Comparison of ENCODE assay signal across 9 mouse cellular contexts in the genomic region with DNA sequence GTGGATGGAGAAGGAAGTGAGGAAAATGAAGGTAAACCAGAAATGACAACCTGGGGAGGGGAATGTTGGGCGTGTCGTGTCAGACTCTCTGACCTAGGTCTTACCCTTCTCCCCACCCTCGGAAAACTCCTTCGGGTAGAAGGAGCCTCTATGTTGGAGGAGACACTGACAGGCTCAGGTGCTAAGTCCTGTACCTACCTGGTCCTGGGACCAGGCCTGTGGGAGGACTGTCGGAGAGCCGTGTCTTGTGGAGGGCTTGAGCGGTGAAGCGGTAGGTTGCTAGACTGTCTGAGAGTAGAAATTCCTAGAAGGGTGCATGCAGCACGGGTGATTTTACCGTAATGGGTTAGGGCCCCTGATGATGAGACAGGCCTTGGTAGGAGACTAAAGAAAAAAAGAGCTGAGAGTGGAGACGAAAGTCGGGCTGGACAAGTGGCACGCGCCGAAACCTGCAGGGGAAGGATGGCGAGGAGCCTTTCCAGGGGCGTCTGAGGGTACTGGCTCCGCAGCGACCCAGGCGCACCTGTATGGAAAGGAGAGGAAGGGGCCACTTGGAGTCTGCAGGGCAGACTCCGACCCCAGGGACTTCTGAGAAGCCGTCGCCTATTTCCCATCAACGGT. TPM values are rescaled to one million over a fixed set of nuclear protein-coding genes. Genes with fewer than 3 reads are reported as not detected.
DNase-seq lines count a peak whose midpoint lies in the region; ATAC-seq and TF ChIP-seq lines count a peak whose summit lies in the region.
"Had no signal": no experiment of that assay in that cellular context is flagged by ENCODE, and none has a peak within 500 bp of the region (broad histone marks: within the 10 kb centered on the region; RNA-seq: fewer than 3 reads in every experiment).

A gene (plus strand): TSS at position 130 of the 621 bp plus-strand sequence.

- no peaks in the 10 kb centered on the region for H3K9me3 ChIP-seq in embryonic facial prominence, embryonic 12.5 days
- no peaks in the 10 kb centered on the region for H3K9me3 ChIP-seq in hindbrain, embryonic 15.5 days
- H3K9me3 ChIP-seq in midbrain, embryonic 11.5 days (ENCODE audit: control insufficient read depth, low read length): no peaks in the 10 kb centered on the region

- H3K36me3 ChIP-seq in kidney, adult 2 months (ENCODE audit: control insufficient read depth, insufficient read depth, low read length): no peaks in the 10 kb centered on the region
- peaks cover 22% of the 10 kb centered on the region for H3K36me3 ChIP-seq in embryonic facial prominence, embryonic 12.5 days
- H3K36me3 ChIP-seq in hindbrain, embryonic 15.5 days: peaks cover 16% of the 10 kb centered on the region
- peaks cover 7% of the 10 kb centered on the region; the same call in 1 of the 2 replicates for H3K36me3 ChIP-seq in midbrain, embryonic 11.5 days (ENCODE audit: control insufficient read depth, insufficient read depth, low read length)

- TF ChIP-seq POLR2A in kidney, adult 2 months (IDR thresholded peaks at IDR 0.05; ENCODE audit: low read depth, low read length): no peak

- H3K9ac ChIP-seq in embryonic facial prominence, embryonic 12.5 days: no peak within 1 kb of the TSS
- no peak within 1 kb of the TSS for H3K9ac ChIP-seq in hindbrain, embryonic 15.5 days
- H3K9ac ChIP-seq in midbrain, embryonic 11.5 days (ENCODE audit: low read length): no peak within 1 kb of the TSS

- DNase-seq in kidney, adult 2 months: no peak
- DNase-seq in kidney, adult 9 months: no peak
- peak; percentile 92 for DNase-seq in midbrain, embryonic 11.5 days (ENCODE audit: low spot score, missing footprints)
- no peak for DNase-seq in right cerebral cortex, postnatal 4 days
- no peak for DNase-seq in embryo, embryonic 10 days (ENCODE audit: low spot score)
- DNase-seq in gastrocnemius, postnatal 14 days: no peak

- peak within 1 kb of the TSS; percentile 28 for H3K4me2 ChIP-seq in embryonic facial prominence, embryonic 12.5 days (replicated peaks)
- peak within 1 kb of the TSS; percentile 27 for H3K4me2 ChIP-seq in hindbrain, embryonic 15.5 days
- H3K4me2 ChIP-seq in midbrain, embryonic 11.5 days: no peak within 1 kb of the TSS

- no peak for ATAC-seq in embryonic facial prominence, embryonic 12.5 days (ENCODE audit: insufficient number of reproducible peaks, insufficient read depth, low FRiP score, low TSS enrichment)
- no peak for ATAC-seq in hindbrain, embryonic 15.5 days (ENCODE audit: low FRiP score, low read depth)
- ATAC-seq in midbrain, embryonic 11.5 days (ENCODE audit: low FRiP score): no peak

- WGBS in kidney, adult 2 months: 21% methylated on average over 24 of the region's 24 CpGs
- WGBS in embryonic facial prominence, embryonic 12.5 days: 10% methylated on average over 24 of the region's 24 CpGs
- WGBS in hindbrain, embryonic 15.5 days: 13% methylated on average over 24 of the region's 24 CpGs
- 13% methylated on average over 24 of the region's 24 CpGs for WGBS in midbrain, embryonic 11.5 days

- peaks cover 1% of the 10 kb centered on the region; the same call in 1 of the 2 replicates for H3K27me3 ChIP-seq in kidney, adult 2 months (replicated peaks; ENCODE audit: control insufficient read depth, insufficient read depth, low read length)
- H3K27me3 ChIP-seq in embryonic facial prominence, embryonic 12.5 days: peaks cover 75% of the 10 kb centered on the region
- peaks cover 74% of the 10 kb centered on the region for H3K27me3 ChIP-seq in hindbrain, embryonic 15.5 days
- H3K27me3 ChIP-seq in midbrain, embryonic 11.5 days (ENCODE audit: control insufficient read depth, insufficient read depth, low read length): peaks cover 54% of the 10 kb centered on the region

- peak within 1 kb of the TSS; percentile 70 for H3K4me3 ChIP-seq in kidney, adult 2 months (ENCODE audit: insufficient read depth, low read depth, low read length)
- H3K4me3 ChIP-seq in embryonic facial prominence, embryonic 12.5 days: peak within 1 kb of the TSS; percentile 37
- H3K4me3 ChIP-seq in hindbrain, embryonic 15.5 days: 0 out of 2 replicates have a peak within 1 kb of the TSS, but pooled peaks have one; percentile 3
- H3K4me3 ChIP-seq in midbrain, embryonic 11.5 days (ENCODE audit: low read depth, low read length): no peak within 1 kb of the TSS
- H3K4me3 ChIP-seq: left cerebral cortex, adult 2 months had no signal

- no peak for TF ChIP-seq CTCF in kidney, adult 2 months (conservative IDR thresholded peaks at IDR 0.05; ENCODE audit: insufficient read depth, insufficient read length, low read depth, low read length)

- H3K4me1 ChIP-seq in kidney, adult 2 months (ENCODE audit: control insufficient read depth, insufficient read depth, low read length): peaks cover 3% of the 10 kb centered on the region; the same call in 1 of the 2 replicates
- peaks cover 8% of the 10 kb centered on the region; the same call in 1 of the 2 replicates for H3K4me1 ChIP-seq in embryonic facial prominence, embryonic 12.5 days
- peaks cover 15% of the 10 kb centered on the region for H3K4me1 ChIP-seq in hindbrain, embryonic 15.5 days (replicated peaks)
- H3K4me1 ChIP-seq in midbrain, embryonic 11.5 days (ENCODE audit: control insufficient read depth, insufficient read depth, low read length): peaks cover 6% of the 10 kb centered on the region; the same call in 1 of the 2 replicates

- intact Hi-C loops in gastrocnemius, postnatal 14 days (cut with DNase I; ENCODE audit: low total_unique reads): no loop called here

- H3K27ac ChIP-seq in kidney, adult 2 months (ENCODE audit: insufficient read depth, low read depth, low read length): peak within 1 kb of the TSS; percentile 72
- H3K27ac ChIP-seq in embryonic facial prominence, embryonic 12.5 days: 0 out of 2 replicates have a peak within 1 kb of the TSS, but pooled peaks have one; percentile 52
- H3K27ac ChIP-seq in hindbrain, embryonic 15.5 days (replicated peaks): no peak within 1 kb of the TSS
- no peak within 1 kb of the TSS for H3K27ac ChIP-seq in midbrain, embryonic 11.5 days (ENCODE audit: low read depth, low read length)
- H3K27ac ChIP-seq: left cerebral cortex, adult 2 months had no signal

RNA-seq across cellular contexts. Expression of the gene that starts here (rescaled TPM):
- 39.2 and 40.0 TPM in 2 replicates for polyA plus RNA-seq in kidney, adult 2 months (2012; rRNA removed)
- polyA plus RNA-seq in embryonic facial prominence, embryonic 12.5 days (2016; fragmentation: Nextera tagmentation; extraction: Ambion mirVana): 29.6 and 32.2 TPM in 2 replicates
- polyA plus RNA-seq in hindbrain, embryonic 15.5 days (2015; fragmentation: Nextera tagmentation; extraction: Ambion mirVana): 0.34 and 1.0 TPM in 2 replicates
- 2.3 and 2.7 TPM in 2 replicates for polyA plus RNA-seq in midbrain, embryonic 11.5 days (2014; fragmentation: Nextera tagmentation; extraction: Ambion mirVana)
- total RNA-seq in gastrocnemius, postnatal 14 days (2021): under 1 TPM in 1 of 2 experiments, not detected in 1; 0.72 TPM
- total RNA-seq: left cerebral cortex, adult 2 months had no signal

Comparison
In these comparisons a context has a peak if more than half of its experiments do, and no peak if none do; other contexts are left out.
1. H3K27ac ChIP-seq: peak in kidney, adult 2 months (single experiment) and embryonic facial prominence, embryonic 12.5 days (single experiment); none in hindbrain, embryonic 15.5 days (single experiment) and midbrain, embryonic 11.5 days (single experiment).